In the genomic region with DNA sequence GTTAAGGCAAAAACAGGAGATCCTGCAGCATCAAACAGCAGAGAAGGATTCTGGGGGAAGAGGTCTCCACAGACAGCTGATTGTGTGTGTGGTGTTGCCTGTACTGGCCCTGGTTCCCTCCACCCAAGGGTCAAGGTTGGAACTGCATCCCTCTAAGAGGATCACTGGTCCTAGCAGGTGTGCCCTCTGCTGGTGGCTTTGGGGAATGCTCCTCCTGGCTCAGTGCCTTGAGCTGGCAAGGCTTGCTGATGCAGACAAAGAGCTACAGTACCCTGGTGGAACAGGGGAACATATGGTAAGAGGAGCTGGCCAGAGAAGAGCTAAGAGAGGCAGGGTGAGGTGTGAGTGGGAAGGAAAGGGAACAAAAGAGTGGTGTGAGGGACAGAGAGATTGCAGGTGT, we compare ENCODE assay signal across 8 mouse cellular contexts. TPM values are rescaled to one million over a fixed set of nuclear protein-coding genes. Genes with fewer than 3 reads are reported as not detected.
A peak's percentile ranks its signal among the peaks of the same experiment; 100 is the strongest.
DNase-seq lines count a peak whose midpoint lies in the region; ATAC-seq lines count a peak whose summit lies in the region.

No protein-coding gene starts in this region.

- peak overlapping the region; percentile 46 for H3K27ac ChIP-seq in hindbrain, embryonic 16.5 days (ENCODE audit: low read depth, low read length)

- ATAC-seq in hindbrain, embryonic 16.5 days = peak; percentile 82

- no peak overlapping the region for H3K9ac ChIP-seq in hindbrain, embryonic 16.5 days (ENCODE audit: low read depth, low read length)

- peak; percentile 74 for DNase-seq in T-cell, adult 2 months (ENCODE audit: low spot score)
- peak; percentile 100 for DNase-seq in cerebellum, postnatal 36 days
- DNase-seq in gastrocnemius, adult 18-20 months (ENCODE audit: low spot score) = peak; percentile 96
- peak; percentile 92 for DNase-seq in left cerebral cortex, adult 11 months (ENCODE audit: low spot score)
- peak; percentile 98 for DNase-seq in lung, postnatal 36 days
- peak; percentile 92 for DNase-seq in right cerebral cortex, adult 18-20 months
- DNase-seq in urinary bladder, adult 2 months (ENCODE audit: low spot score) = peak; percentile 82

- H3K4me1 ChIP-seq in hindbrain, embryonic 16.5 days (ENCODE audit: control insufficient read depth, insufficient read depth, low read depth, low read length) = peaks cover 11% of the 10 kb centered on the region

- H3K27me3 ChIP-seq in hindbrain, embryonic 16.5 days (replicated peaks; ENCODE audit: control insufficient read depth, insufficient read depth, low read length) = no peaks in the 10 kb centered on the region

- H3K4me2 ChIP-seq in hindbrain, embryonic 16.5 days (ENCODE audit: low read length) = no peak overlapping the region

- no peak overlapping the region for H3K4me3 ChIP-seq in hindbrain, embryonic 16.5 days (ENCODE audit: low read length)

- no peaks in the 10 kb centered on the region for H3K36me3 ChIP-seq in hindbrain, embryonic 16.5 days (ENCODE audit: control insufficient read depth, insufficient read depth, low read length)

- no peaks in the 10 kb centered on the region for H3K9me3 ChIP-seq in hindbrain, embryonic 16.5 days (ENCODE audit: control insufficient read depth, low read length)

RNA-seq across cellular contexts. Expression of gene Aanat, which starts 6.2 kb away (rescaled TPM):
- total RNA-seq in gastrocnemius, adult 18-20 months (2021) = not detected
- polyA plus RNA-seq in hindbrain, embryonic 16.5 days (2015; fragmentation: Nextera tagmentation; extraction: Ambion mirVana) = 0.51 and 0.55 TPM in 2 replicates
- polyA plus RNA-seq in urinary bladder, adult 2 months (2012; rRNA removed) = 0.07 TPM in 1 of 2 replicates, not detected in the other

RNA-seq across cellular contexts. Expression of gene Ube2o, which starts 11.2 kb away (rescaled TPM):
- 10 to 100 TPM; 22.9 to 25.2 TPM for total RNA-seq in gastrocnemius, adult 18-20 months (2021)
- polyA plus RNA-seq in hindbrain, embryonic 16.5 days (2015; fragmentation: Nextera tagmentation; extraction: Ambion mirVana) = 16.4 and 16.6 TPM in 2 replicates
- 18.7 and 22.4 TPM in 2 replicates for polyA plus RNA-seq in urinary bladder, adult 2 months (2012; rRNA removed)

RNA-seq across cellular contexts. Expression of gene Rhbdf2, which starts 34.4 kb away (rescaled TPM):
- 10 to 100 TPM; 11.2 to 11.9 TPM for total RNA-seq in gastrocnemius, adult 18-20 months (2021)
- polyA plus RNA-seq in hindbrain, embryonic 16.5 days (2015; fragmentation: Nextera tagmentation; extraction: Ambion mirVana) = 1.7 and 2.1 TPM in 2 replicates
- polyA plus RNA-seq in urinary bladder, adult 2 months (2012; rRNA removed) = 15.4 and 17.0 TPM in 2 replicates
